Mouse (Mus musculus): ENCODE measurements around the gene Rab13. TPM values are rescaled to one million over a fixed set of nuclear protein-coding genes. Genes with fewer than 3 reads are reported as not detected.

The Rab13 gene
- polyA plus RNA-seq, 1 experiment from 2014 or later: 24.2 TPM

GRCm38 (mm10) chr3:90211475-90212398 lies 1.8 kb upstream of the Rab13 start:
- 87% methylated on average over 13 of the region's 13 CpGs for WGBS

GRCm38 (mm10) chr3:90212723-90213122 lies 772 bp upstream of the Rab13 start:
- no peak for ATAC-seq (ENCODE audit: low FRiP score, low read depth)
- H3K9me3 ChIP-seq: no peaks in the 10 kb centered on the region
- peak overlapping the region; percentile 92 for H3K4me2 ChIP-seq (replicated peaks)
- peaks cover 49% of the 10 kb centered on the region for H3K36me3 ChIP-seq
- H3K4me3 ChIP-seq: peak overlapping the region; percentile 93
- H3K27ac ChIP-seq (replicated peaks): no peak overlapping the region
- peak overlapping the region; percentile 85 for H3K9ac ChIP-seq (replicated peaks)
- WGBS: 15% methylated on average over 5 of the region's 5 CpGs
- peaks cover 23% of the 10 kb centered on the region for H3K4me1 ChIP-seq
- H3K27me3 ChIP-seq: no peaks in the 10 kb centered on the region

More at GRCm38 (mm10) chr3:90211475-90212398, 1.8 kb upstream of the Rab13 start:
- Histone ChIP-seq H3K4me2 (replicated peaks) (peak overlapping the region; percentile 92), H3K9me3 (no peaks in the 10 kb centered on the region), H3K36me3 (peaks cover 53% of the 10 kb centered on the region), H3K9ac (replicated peaks) (no peak overlapping the region; the same call in 1 of the 2 replicates), H3K4me1 (peaks cover 23% of the 10 kb centered on the region), H3K27ac (replicated peaks) (no peak overlapping the region), H3K4me3 (peak overlapping the region; percentile 93; the same call in 1 of the 2 replicates), H3K27me3 (no peaks in the 10 kb centered on the region)
- ATAC-seq (ENCODE audit: low FRiP score, low read depth): no peak

- Histone ChIP-seq H3K27me3 (no peaks in the 10 kb centered on the region), H3K4me1 (peaks cover 23% of the 10 kb centered on the region), H3K9ac (replicated peaks) (peak overlapping the region; percentile 85), H3K9me3 (no peaks in the 10 kb centered on the region), H3K36me3 (peaks cover 35% of the 10 kb centered on the region), H3K4me2 (replicated peaks) (peak overlapping the region; percentile 70), H3K27ac (replicated peaks) (peak overlapping the region; percentile 85; the same call in 1 of the 2 replicates), H3K4me3 (peak overlapping the region; percentile 93)
- WGBS: 15% methylated on average over 12 of the region's 12 CpGs
- peak; percentile 71 for ATAC-seq (ENCODE audit: low FRiP score, low read depth)
Observed at GRCm38 (mm10) chr3:90213956-90214684, 625 bp downstream of the Rab13 start.

GRCm38 (mm10) chr3:90215825-90216380 lies 2.4 kb downstream of the Rab13 start:
- Histone ChIP-seq H3K4me2 (replicated peaks) (no peak overlapping the region), H3K9ac (replicated peaks) (no peak overlapping the region), H3K36me3 (peaks cover 17% of the 10 kb centered on the region), H3K27me3 (no peaks in the 10 kb centered on the region), H3K4me3 (no peak overlapping the region), H3K27ac (replicated peaks) (no peak overlapping the region), H3K4me1 (peaks cover 32% of the 10 kb centered on the region), H3K9me3 (no peaks in the 10 kb centered on the region)
- no peak for ATAC-seq (ENCODE audit: low FRiP score, low read depth)
- 33% methylated on average over 1 of the region's 1 CpGs for WGBS

- no peaks in the 10 kb centered on the region for H3K27me3 ChIP-seq
- H3K9ac ChIP-seq (replicated peaks): peak overlapping the region; percentile 48
- 0 out of 2 replicates have a peak, but pooled peaks have one; percentile 31 for ATAC-seq (ENCODE audit: low FRiP score, low read depth)
- no peaks in the 10 kb centered on the region for H3K9me3 ChIP-seq
- peak overlapping the region; percentile 45 for H3K4me3 ChIP-seq
- 0 out of 2 replicates have a peak, but pooled peaks cover 5% of the 10 kb centered on the region for H3K36me3 ChIP-seq
- H3K27ac ChIP-seq (replicated peaks): peak overlapping the region; percentile 69
- H3K4me2 ChIP-seq (replicated peaks): peak overlapping the region; percentile 68
- WGBS: 16% methylated on average over 6 of the region's 6 CpGs
- peaks cover 20% of the 10 kb centered on the region for H3K4me1 ChIP-seq
Observed at GRCm38 (mm10) chr3:90220088-90220487, 6.6 kb downstream of the Rab13 start.

- no peaks in the 10 kb centered on the region for H3K27me3 ChIP-seq
- H3K4me3 ChIP-seq: peak overlapping the region; percentile 45
- H3K36me3 ChIP-seq: 0 out of 2 replicates have a peak, but pooled peaks cover 5% of the 10 kb centered on the region
- H3K27ac ChIP-seq (replicated peaks): peak overlapping the region; percentile 69
- H3K4me1 ChIP-seq: peaks cover 20% of the 10 kb centered on the region
- peak overlapping the region; percentile 68 for H3K4me2 ChIP-seq (replicated peaks)
- peak; percentile 73 for ATAC-seq (ENCODE audit: low FRiP score, low read depth)
- H3K9ac ChIP-seq (replicated peaks): peak overlapping the region; percentile 48
- H3K9me3 ChIP-seq: no peaks in the 10 kb centered on the region
- WGBS: under 1% methylated on average over 20 of the region's 20 CpGs
Observed at GRCm38 (mm10) chr3:90220531-90220951, 7.0 kb downstream of the Rab13 start.

GRCm38 (mm10) chr3:90221123-90221522 lies 7.6 kb downstream of the Rab13 start:
- peak overlapping the region; percentile 68 for H3K4me2 ChIP-seq (replicated peaks)
- H3K27ac ChIP-seq (replicated peaks): no peak overlapping the region
- ATAC-seq (ENCODE audit: low FRiP score, low read depth): no peak
- WGBS: 24% methylated on average over 5 of the region's 5 CpGs
- H3K9ac ChIP-seq (replicated peaks): peak overlapping the region; percentile 48
- peak overlapping the region; percentile 45 for H3K4me3 ChIP-seq
- H3K9me3 ChIP-seq: no peaks in the 10 kb centered on the region
- H3K4me1 ChIP-seq: peaks cover 20% of the 10 kb centered on the region
- no peaks in the 10 kb centered on the region for H3K27me3 ChIP-seq
- H3K36me3 ChIP-seq: 0 out of 2 replicates have a peak, but pooled peaks cover 5% of the 10 kb centered on the region

GRCm38 (mm10) chr3:90222455-90222854 lies 9.0 kb downstream of the Rab13 start:
- 84% methylated on average over 4 of the region's 4 CpGs for WGBS
- 0 out of 2 replicates have a peak, but pooled peaks cover 5% of the 10 kb centered on the region for H3K36me3 ChIP-seq

GRCm38 (mm10) chr3:90222941-90223340 lies 9.4 kb downstream of the Rab13 start:
- H3K9me3 ChIP-seq: no peaks in the 10 kb centered on the region
- no peak for ATAC-seq (ENCODE audit: low FRiP score, low read depth)
- peaks cover 20% of the 10 kb centered on the region for H3K4me1 ChIP-seq
- H3K4me3 ChIP-seq: no peak overlapping the region
- no peak overlapping the region for H3K9ac ChIP-seq (replicated peaks)
- H3K4me2 ChIP-seq (replicated peaks): no peak overlapping the region
- H3K27me3 ChIP-seq: no peaks in the 10 kb centered on the region
- H3K36me3 ChIP-seq: 0 out of 2 replicates have a peak, but pooled peaks cover 5% of the 10 kb centered on the region
- H3K27ac ChIP-seq (replicated peaks): no peak overlapping the region
- WGBS: 92% methylated on average over 3 of the region's 3 CpGs

More at GRCm38 (mm10) chr3:90222455-90222854, 9.0 kb downstream of the Rab13 start:
- Histone ChIP-seq H3K9ac (replicated peaks) (no peak overlapping the region), H3K27me3 (no peaks in the 10 kb centered on the region), H3K4me3 (no peak overlapping the region), H3K9me3 (no peaks in the 10 kb centered on the region), H3K4me1 (peaks cover 20% of the 10 kb centered on the region), H3K27ac (replicated peaks) (no peak overlapping the region), H3K4me2 (replicated peaks) (no peak overlapping the region)
- ATAC-seq (ENCODE audit: low FRiP score, low read depth): no peak

GRCm38 (mm10) chr3:90224331-90224730 lies 10.8 kb downstream of the Rab13 start:
- Histone ChIP-seq H3K4me1 (peaks cover 20% of the 10 kb centered on the region), H3K9me3 (no peaks in the 10 kb centered on the region), H3K4me3 (no peak overlapping the region), H3K27ac (replicated peaks) (no peak overlapping the region), H3K27me3 (no peaks in the 10 kb centered on the region; the same call in 1 of the 2 replicates), H3K9ac (replicated peaks) (no peak overlapping the region), H3K4me2 (replicated peaks) (no peak overlapping the region), H3K36me3 (0 out of 2 replicates have a peak, but pooled peaks cover 5% of the 10 kb centered on the region)
- 87% methylated on average over 10 of the region's 10 CpGs for WGBS
- no peak for ATAC-seq (ENCODE audit: low FRiP score, low read depth)

- Histone ChIP-seq H3K9me3 (no peaks in the 10 kb centered on the region), H3K4me1 (peaks cover 11% of the 10 kb centered on the region), H3K4me3 (peak overlapping the region; percentile 80), H3K27ac (replicated peaks) (peak overlapping the region; percentile 85), H3K27me3 (no peaks in the 10 kb centered on the region; the same call in 1 of the 2 replicates), H3K9ac (replicated peaks) (0 out of 2 replicates have a peak overlapping the region, but pooled peaks have one; percentile 80), H3K36me3 (peaks cover 22% of the 10 kb centered on the region), H3K4me2 (replicated peaks) (peak overlapping the region; percentile 89)
- WGBS: 16% methylated on average over 8 of the region's 8 CpGs
- no peak; the same call in 1 of the 2 replicates for ATAC-seq (ENCODE audit: low FRiP score, low read depth)
Observed at GRCm38 (mm10) chr3:90231075-90231474, 17.6 kb downstream of the Rab13 start.
